Mouse (Mus musculus) layer of hippocampus, postnatal 25 days (tissue): ENCODE measurements around the gene Golgb1. TPM values are rescaled to one million over a fixed set of nuclear protein-coding genes. Genes with fewer than 3 reads are reported as not detected.
A peak's percentile ranks its signal among the peaks of the same experiment; 100 is the strongest.

Experiments
- DNase-seq, 2 experiments: peaks; one replicate each; pipeline ENCODE4 v3.0.0; 2022; ENCODE audit warnings: mixed read lengths in 2 of 2, low spot score in 1 of 2; ENCODE audit errors: extremely low spot score in 1 of 2
- total RNA-seq, 2 experiments: library from RNA; stranded (reverse); gene quantifications; 2 replicates each; pipeline ENCODE4 v1.2.3; 2021

The Golgb1 gene
- total RNA-seq, 2 experiments from 2014 or later: 64.7 to 65.0 TPM

- no peak for DNase-seq
These were observed 39.3 kb downstream of the Golgb1 start for GRCm38 (mm10) chr16:36914195-36914594.

GRCm38 (mm10) chr16:36918505-36918904 lies 43.6 kb downstream of the Golgb1 start:
- DNase-seq: no peak

DNA sequence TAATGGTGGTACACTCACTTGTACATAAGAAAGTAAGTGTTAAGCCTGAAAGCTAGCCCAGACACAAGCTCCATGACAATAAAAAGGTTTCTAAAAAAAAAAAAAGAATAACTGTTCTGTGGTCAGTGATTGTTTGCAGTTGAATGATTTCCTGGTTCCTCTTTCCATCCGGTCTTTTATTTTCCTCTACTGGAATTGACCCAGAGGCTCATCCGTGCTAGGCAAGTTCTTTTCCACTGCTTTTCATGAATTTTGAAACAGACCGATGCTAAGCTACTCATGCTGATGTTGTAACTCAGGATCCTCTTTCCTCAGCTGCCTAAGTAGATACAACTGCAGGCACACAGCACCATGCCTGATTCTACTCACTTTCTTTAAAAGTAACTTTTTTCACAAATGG lies 45.5 kb downstream of the Golgb1 start:
- DNase-seq: no peak

GRCm38 (mm10) chr16:36921067-36921613 lies 46.2 kb downstream of the Golgb1 start:
- no peak for DNase-seq

DNA sequence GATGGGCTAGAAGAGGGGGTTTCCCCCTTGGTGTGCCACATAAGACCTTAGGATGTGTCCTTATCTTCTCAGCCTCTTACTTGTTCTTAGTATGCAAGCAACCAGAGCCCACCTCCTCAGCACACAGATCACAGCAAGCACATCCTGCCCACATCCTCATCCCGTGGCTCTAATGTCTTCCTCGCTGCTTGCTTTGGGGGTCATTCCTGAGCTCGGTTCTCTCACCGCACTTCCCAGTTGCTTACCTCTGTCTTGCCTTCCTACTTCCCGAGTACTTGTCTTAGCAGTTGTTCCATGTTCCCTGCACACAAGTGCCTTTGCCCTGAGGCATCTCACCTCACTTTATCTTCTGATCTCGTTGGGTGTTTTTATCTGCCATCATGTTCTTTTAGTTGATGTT lies 47.0 kb downstream of the Golgb1 start:
- no peak for DNase-seq

DNA sequence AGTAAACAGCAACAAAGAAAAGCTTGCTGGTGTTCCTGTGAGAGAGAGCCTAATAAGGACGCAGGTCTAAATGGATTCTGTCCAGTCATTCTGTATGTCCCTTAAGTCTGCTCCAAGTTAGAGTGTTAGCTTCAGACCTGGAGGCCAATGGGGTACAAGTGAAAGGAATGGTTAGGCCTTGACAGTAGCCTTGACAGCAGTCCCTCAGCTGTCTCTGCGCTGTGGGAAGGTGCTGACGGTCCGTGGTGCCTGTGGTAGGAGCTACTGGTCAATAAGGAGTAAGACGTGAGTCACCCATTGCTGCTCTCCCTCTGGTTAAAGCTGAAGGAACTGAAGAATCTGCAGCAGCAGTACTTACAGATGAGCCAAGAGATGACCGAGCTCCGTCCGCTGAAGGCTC lies 49.4 kb downstream of the Golgb1 start:
- no peak for DNase-seq

DNA sequence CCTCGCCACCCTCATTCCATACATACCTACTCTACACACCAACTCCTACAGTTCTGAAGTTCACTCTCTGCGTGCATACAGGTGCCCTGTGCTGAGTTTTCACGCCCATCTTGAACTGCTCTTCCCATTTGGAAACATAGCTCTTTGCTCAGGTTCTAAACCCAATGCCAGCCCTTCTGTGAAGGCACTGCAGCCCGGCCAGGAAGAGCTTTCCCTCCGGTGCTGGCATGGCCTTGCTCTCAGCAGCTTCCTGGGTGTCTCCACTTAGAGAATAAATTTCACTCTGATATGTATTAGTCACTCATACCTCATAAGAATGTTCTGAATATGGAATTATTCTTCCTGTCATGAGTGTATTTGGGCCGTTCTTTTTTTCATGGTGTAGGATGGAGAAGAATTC lies 50.4 kb downstream of the Golgb1 start:
- DNase-seq: no peak

DNA sequence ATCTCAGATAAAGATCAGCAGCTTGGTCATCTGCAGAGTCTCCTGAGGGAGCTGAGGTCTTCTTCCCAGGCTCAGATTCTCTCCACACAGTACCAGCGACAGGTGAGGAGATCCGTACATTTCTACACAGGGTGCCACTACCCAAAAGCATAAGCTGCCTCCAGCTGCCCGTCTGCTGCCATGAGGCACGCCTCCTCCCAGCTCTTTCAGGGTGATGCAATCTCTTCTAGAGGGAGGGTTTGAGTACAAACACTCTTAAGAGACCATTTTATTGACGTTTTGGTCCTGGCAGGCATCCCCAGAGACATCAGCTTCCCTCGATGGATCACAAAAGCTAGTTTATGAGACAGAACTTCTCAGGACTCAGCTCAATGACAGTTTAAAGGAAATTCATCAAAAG lies 50.9 kb downstream of the Golgb1 start:
- peak in 1 of 2 experiments; percentile 14 for DNase-seq

DNA sequence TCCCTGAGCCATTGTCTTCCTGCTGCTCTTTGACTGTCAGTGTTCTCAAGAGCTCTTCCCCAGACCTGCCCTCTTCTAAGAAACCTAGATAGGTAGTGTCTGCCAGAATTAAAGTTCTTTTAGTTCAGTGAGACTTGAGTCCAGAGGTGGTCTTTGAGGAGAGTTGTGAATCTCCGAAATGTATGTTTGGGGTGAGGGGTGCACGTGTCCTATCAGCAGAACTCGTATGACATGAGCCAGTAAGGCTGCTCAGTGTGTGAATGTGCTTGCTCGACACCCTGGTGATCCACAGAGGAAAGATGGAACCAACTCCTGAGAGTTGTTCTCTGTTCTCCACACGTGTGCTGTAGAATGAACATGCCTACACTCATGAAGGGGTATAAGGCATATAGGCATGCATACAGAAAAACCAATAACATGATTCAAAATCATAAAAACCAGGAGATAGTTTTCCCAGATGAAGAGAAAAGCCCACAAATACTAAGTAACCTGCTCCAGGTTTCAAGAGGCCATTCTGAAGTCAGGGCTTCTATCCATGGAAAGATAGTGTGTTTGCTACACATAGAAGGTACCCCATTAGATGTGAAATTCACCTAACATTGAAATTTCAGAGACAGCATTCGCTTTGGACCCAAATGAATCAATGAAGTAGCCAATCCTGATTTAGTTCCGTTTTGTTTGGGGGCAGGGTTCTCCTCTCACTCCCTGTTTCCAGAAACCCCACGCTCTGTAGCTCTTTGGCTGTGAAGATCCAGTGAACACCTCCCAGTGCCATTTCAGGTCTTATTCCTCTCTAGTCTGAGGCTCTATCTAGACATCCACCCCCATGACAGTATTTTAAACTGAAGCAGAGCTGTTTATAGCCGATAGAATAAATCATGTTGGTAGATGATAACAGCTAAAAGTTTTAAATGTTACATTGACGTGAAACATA lies 51.8 kb downstream of the Golgb1 start:
- DNase-seq: no peak

GRCm38 (mm10) chr16:36927495-36928105 lies 52.7 kb downstream of the Golgb1 start:
- no peak for DNase-seq

DNA sequence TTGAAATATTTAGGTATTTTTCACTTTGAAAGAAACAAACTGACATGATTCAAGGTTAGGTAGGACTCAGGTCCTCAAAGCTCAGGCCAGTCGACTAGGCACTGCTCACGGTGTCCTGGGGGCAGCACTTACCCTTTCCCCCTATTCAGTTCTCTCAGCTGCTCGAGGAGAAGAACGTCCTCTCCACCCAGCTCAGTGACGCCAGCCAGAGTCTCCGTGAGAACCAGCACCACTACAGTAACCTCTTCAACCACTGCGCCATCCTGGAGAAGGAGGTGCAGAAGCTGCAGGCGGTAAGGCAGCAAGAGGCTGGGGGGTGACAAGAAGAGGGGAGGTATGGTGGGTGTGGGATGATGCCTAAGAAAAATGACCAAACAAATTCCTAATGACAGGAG lies 53.2 kb downstream of the Golgb1 start:
- no peak for DNase-seq

DNA sequence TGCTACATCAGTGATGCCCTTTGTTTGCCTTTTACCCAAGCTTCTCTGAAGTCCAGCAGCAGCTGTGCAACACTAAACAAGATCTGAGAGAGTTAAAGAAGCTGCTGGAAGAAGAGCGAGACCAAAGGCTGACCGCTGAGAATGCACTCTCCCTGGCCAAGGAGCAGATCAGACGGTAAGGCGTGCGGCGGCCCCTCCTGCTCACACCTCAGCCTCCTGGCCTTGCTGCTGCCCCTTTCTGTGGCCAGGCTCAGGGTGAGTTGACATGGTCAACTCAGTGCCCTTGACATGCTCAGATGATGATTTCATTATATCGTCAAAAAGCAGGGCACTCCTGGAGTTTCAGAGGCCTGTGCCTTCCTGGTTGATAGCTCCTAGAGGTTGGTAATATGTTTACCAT lies 54.3 kb downstream of the Golgb1 start:
- no peak for DNase-seq

GRCm38 (mm10) chr16:36930231-36931136 lies 55.5 kb downstream of the Golgb1 start:
- no peak for DNase-seq

DNA sequence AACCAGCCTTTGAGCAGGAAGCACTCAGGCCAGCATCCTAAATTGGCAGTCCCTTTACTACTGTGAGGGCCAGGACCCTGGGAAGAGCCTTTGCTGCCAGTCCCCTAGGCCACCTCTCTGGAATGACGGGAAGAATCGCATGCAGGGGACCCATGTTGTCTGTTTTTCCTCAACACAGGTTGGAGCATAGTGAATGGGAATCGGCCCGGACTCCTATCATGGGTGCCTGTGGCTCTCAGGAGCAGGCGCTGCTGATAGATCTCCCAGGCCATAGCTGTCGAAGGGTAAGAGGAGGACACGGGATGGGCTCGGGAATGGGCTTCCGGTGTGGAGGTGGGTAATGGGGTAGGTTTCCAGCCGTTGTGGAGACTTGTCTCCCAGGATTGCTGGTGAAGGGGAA lies 56.4 kb downstream of the Golgb1 start:
- no peak for DNase-seq

DNA sequence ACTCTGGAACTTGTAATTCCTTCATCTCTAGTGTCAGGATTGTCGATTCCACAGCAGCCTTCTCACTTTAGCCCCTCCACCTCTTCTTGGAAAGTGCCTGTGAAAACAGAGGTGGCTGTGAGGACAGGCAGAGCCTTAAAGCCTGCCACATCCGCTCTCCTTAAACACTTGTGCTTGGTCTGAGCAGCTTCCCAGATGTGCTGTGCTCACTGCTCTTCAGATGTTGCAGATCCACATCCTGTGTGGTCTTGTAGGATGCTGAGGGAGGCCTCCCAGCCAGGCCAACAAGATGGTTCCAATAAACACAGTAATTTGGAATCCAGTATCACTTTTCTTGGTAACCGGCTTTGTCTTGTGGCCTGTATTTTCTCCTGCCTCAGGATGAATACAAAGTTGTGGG lies 57.0 kb downstream of the Golgb1 start:
- no peak for DNase-seq

DNA sequence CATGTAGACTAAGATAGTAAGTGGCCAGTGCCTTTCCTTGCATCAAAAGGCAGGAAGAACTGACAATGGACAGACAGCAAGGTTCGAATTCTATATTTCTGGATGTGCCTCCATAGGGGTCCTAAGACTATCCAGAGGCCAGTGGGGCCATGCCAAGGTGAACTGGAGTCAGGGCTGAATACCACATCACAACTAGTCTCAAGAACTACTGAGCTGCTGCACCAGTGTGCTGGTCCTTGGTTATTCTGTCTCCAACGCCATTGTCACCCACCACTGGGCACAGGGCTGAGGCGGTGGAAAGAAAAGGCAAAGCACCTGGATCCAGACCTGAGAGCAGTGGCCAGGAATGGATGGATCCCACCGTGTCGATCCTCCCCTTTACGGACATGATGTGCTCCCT lies 57.6 kb downstream of the Golgb1 start:
- DNase-seq: no peak

DNA sequence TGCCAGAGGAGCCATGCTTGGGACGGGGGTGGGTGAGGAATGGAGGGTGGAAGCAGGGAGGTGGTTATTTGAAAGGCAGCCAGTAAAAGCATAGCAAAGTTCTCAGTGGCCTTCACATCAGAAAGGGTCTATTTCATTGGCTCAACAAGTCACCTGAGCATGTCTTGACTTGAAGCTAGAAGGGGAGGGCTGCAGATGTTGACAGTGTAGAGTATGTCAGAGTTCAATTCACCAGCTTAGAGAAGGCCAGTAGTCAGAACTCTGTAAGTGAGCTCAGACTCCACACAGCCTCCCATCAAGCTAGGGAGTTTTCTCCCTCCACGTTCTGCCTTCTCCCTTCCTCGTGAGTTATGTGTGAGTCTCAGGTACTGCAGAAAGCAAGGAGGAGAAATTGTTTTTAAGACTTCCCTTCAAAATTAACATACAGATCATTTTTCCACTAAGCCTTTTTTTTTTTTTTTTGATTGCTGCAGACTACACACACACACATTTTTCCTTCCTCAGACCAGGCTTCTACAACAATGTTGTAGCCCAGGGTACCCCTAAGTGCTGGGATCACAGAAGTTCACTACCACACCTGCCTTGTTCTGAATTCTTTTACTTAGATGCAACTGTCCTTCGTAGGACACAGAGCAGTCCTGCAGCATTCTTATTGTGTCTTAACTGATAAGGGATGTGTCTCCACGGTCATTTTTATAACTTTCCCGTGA lies 59.3 kb downstream of the Golgb1 start:
- DNase-seq: no peak

DNA sequence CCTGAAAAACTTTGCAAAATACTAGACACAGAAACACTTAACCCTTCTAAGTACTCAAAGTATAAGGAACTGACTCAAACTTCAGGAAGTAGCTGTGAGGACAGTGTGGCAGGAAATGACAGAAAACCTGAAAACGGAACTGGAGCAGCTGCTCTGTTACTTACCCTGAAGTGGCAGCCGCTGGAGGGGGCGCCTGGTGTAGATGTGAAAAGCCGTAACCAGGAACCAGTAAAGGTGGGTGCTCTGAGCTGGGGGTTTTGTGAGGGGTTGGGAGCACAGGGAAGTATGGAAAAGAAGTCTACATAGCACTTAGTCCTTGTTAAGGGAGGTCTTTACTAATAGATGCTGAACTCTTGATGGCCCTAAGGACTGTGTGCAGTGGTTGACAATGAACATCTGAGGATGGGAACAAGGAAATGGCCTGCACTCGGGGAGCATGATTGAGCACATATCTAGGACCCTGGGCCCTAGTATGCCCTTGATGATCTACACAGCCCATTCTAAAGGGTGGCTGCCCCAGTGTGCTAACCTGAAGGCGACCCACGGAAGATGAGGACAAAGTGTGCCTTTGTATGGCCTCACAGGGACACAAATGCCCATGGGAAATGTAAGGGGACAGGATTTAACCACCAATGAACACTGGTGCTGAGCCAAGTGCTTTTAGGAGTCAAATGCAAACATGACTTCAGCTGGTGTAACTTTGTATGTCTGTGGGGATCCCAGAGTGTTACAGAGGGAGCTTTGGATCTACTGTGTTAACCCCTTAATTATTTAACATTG lies 60.1 kb downstream of the Golgb1 start, which contains the start of gene Hcls1:
Gene Hcls1, plus strand, starts transcription at position 143 of the 780 bp plus-strand sequence.
- DNase-seq: no peak

GRCm38 (mm10) chr16:36935814-36936213 lies 60.9 kb downstream of the Golgb1 start:
- no peak for DNase-seq
